Mouse (Mus musculus) bone marrow, adult 2 months (tissue): ENCODE measurements at regions not wholly inside any gene's neighbourhood (a gene's known extent, or its start where the extent isn't known, plus 50 kb on each side); places are given as distances from the start of the nearest gene placed in this dataset.

Experiments used
- CTCF ChIP-seq: fragments of 200-500 bp; IDR thresholded peaks from 2 replicates; pipeline ENCODE4 v1.5.1; 2011; ENCODE audit warnings: low read length, control low read depth; ENCODE audit not compliant: control insufficient read depth, insufficient read depth
- POLR2A ChIP-seq: fragments of 200-500 bp; IDR thresholded peaks from 2 replicates; pipeline ENCODE4 v1.6.1; 2011; ENCODE audit warnings: low read depth, mild to moderate bottlenecking, control low read depth, low read length, borderline replicate concordance; ENCODE audit not compliant: control insufficient read depth

- no peak for TF ChIP-seq CTCF
- no peak for TF ChIP-seq POLR2A
Measured at GRCm38 (mm10) chr2:169100516-169100915, 145.1 kb upstream of the Zfp64 start.
